ENCODE assay signal across 7 mouse cellular contexts in genomic region chr7:28014445-28014810, GRCm38 (mm10). TPM values are rescaled to one million over a fixed set of nuclear protein-coding genes. Genes with fewer than 3 reads are reported as not detected.
DNase-seq lines count a peak whose midpoint lies in the region; ATAC-seq lines count a peak whose summit lies in the region.

No protein-coding gene starts in this region.

- H3K36me3 ChIP-seq in megakaryocyte, embryonic 14.5 days (replicated peaks; ENCODE audit: low read length): peaks cover 21% of the 10 kb centered on the region
- H3K36me3 ChIP-seq in limb, embryonic 11.5 days (ENCODE audit: control insufficient read depth, insufficient read depth, low read length): no peaks in the 10 kb centered on the region
- 0 out of 2 replicates have a peak, but pooled peaks cover 3% of the 10 kb centered on the region for H3K36me3 ChIP-seq in stomach, embryonic 14.5 days (ENCODE audit: control insufficient read depth, insufficient read depth, low read length)

- no peak for ATAC-seq in megakaryocyte, adult 5-6 weeks (ENCODE audit: poor library complexity, severe bottlenecking)
- ATAC-seq in limb, embryonic 11.5 days (ENCODE audit: insufficient number of reproducible peaks, low FRiP score, low TSS enrichment, low read depth): peak; percentile 27; the same call in 1 of the 2 replicates
- peak; percentile 23; the same call in 1 of the 2 replicates for ATAC-seq in stomach, embryonic 14.5 days (ENCODE audit: insufficient number of reproducible peaks, insufficient read depth, low FRiP score, low read depth)

- H3K9ac ChIP-seq in limb, embryonic 11.5 days (ENCODE audit: low read length): peak overlapping the region; percentile 54
- peak overlapping the region; percentile 82 for H3K9ac ChIP-seq in stomach, embryonic 14.5 days (replicated peaks; ENCODE audit: low read depth, low read length)

- H3K4me2 ChIP-seq in limb, embryonic 11.5 days (ENCODE audit: low read depth, severe bottlenecking): peak overlapping the region; percentile 51
- H3K4me2 ChIP-seq in stomach, embryonic 14.5 days (replicated peaks; ENCODE audit: low read depth, low read length): peak overlapping the region; percentile 79

- peak; percentile 5 for DNase-seq in fibroblast of lung, adult 2 months (ENCODE audit: low read depth)
- no peak for DNase-seq in limb, embryonic 11.5 days (ENCODE audit: low spot score)
- no peak for DNase-seq in adrenal gland, postnatal 25 days
- no peak for DNase-seq in cerebellum, adult 18-20 months

- H3K27me3 ChIP-seq in megakaryocyte, embryonic 14.5 days (replicated peaks): peaks cover 2% of the 10 kb centered on the region
- no peaks in the 10 kb centered on the region for H3K27me3 ChIP-seq in limb, embryonic 11.5 days (ENCODE audit: control insufficient read depth, insufficient read depth, low read length)
- no peaks in the 10 kb centered on the region for H3K27me3 ChIP-seq in stomach, embryonic 14.5 days (ENCODE audit: control insufficient read depth, insufficient read depth, low read length)

- H3K4me3 ChIP-seq in megakaryocyte, embryonic 14.5 days (replicated peaks): peak overlapping the region; percentile 97
- peak overlapping the region; percentile 68 for H3K4me3 ChIP-seq in limb, embryonic 11.5 days (ENCODE audit: low read depth, low read length)
- H3K4me3 ChIP-seq in stomach, embryonic 14.5 days (ENCODE audit: low read depth, low read length): peak overlapping the region; percentile 78

- peaks cover 12% of the 10 kb centered on the region for H3K4me1 ChIP-seq in megakaryocyte, embryonic 14.5 days
- H3K4me1 ChIP-seq in limb, embryonic 11.5 days (ENCODE audit: control insufficient read depth, insufficient read depth, low read length): no peaks in the 10 kb centered on the region
- H3K4me1 ChIP-seq in stomach, embryonic 14.5 days (ENCODE audit: control insufficient read depth, insufficient read depth, low read length): peaks cover 5% of the 10 kb centered on the region; the same call in 1 of the 2 replicates

- H3K9me3 ChIP-seq in megakaryocyte, embryonic 14.5 days: peaks cover 6% of the 10 kb centered on the region
- H3K9me3 ChIP-seq in limb, embryonic 11.5 days (ENCODE audit: control insufficient read depth, low read length): no peaks in the 10 kb centered on the region
- no peaks in the 10 kb centered on the region for H3K9me3 ChIP-seq in stomach, embryonic 14.5 days (ENCODE audit: control insufficient read depth, low read depth, low read length)

- 25% methylated on average over 7 of the region's 7 CpGs for WGBS in limb, embryonic 11.5 days
- WGBS in stomach, embryonic 14.5 days: 22% methylated on average over 7 of the region's 7 CpGs

- H3K27ac ChIP-seq in limb, embryonic 11.5 days (replicated peaks; ENCODE audit: low read depth, low read length): no peak overlapping the region
- 0 out of 2 replicates have a peak overlapping the region, but pooled peaks have one; percentile 48 for H3K27ac ChIP-seq in stomach, embryonic 14.5 days (ENCODE audit: low read length)

RNA-seq across cellular contexts. Expression of gene Zfp850, which starts 0.5 kb away (rescaled TPM):
- 0.08 and 0.26 TPM in 2 replicates for polyA plus RNA-seq in megakaryocyte, embryonic 14.5 days (2012; ENCODE audit: insufficient read depth, low replicate concordance)
- 2.5 and 2.7 TPM in 2 replicates for total RNA-seq in megakaryocyte, adult 5-6 weeks (2015)
- total RNA-seq in megakaryocyte, adult 5-6 weeks (2017): 2.8 and 4.5 TPM in 2 replicates
- polyA plus RNA-seq in limb, embryonic 11.5 days (2014; fragmentation: Nextera tagmentation; extraction: Ambion mirVana): 8.6 and 9.2 TPM in 2 replicates
- 4.6 and 5.0 TPM in 2 replicates for polyA plus RNA-seq in stomach, embryonic 14.5 days (2014; fragmentation: Nextera tagmentation; extraction: Ambion mirVana)
- total RNA-seq in adrenal gland, postnatal 25 days (2021): 2.1 and 3.1 TPM in 2 replicates

RNA-seq across cellular contexts. Expression of gene Zfp780b, which starts 35.5 kb away (rescaled TPM):
- 0.16 TPM in 1 of 2 replicates, not detected in the other for polyA plus RNA-seq in megakaryocyte, embryonic 14.5 days (2012; ENCODE audit: insufficient read depth, low replicate concordance)
- 13.1 and 15.9 TPM in 2 replicates for total RNA-seq in megakaryocyte, adult 5-6 weeks (2015)
- total RNA-seq in megakaryocyte, adult 5-6 weeks (2017): 10.6 and 14.1 TPM in 2 replicates
- polyA plus RNA-seq in limb, embryonic 11.5 days (2014; fragmentation: Nextera tagmentation; extraction: Ambion mirVana): 20.2 and 20.4 TPM in 2 replicates
- 22.5 and 25.1 TPM in 2 replicates for polyA plus RNA-seq in stomach, embryonic 14.5 days (2014; fragmentation: Nextera tagmentation; extraction: Ambion mirVana)
- total RNA-seq in adrenal gland, postnatal 25 days (2021): 12.5 and 14.7 TPM in 2 replicates

RNA-seq across cellular contexts. Expression of gene Psmc4, which starts 35.5 kb away (rescaled TPM):
- 74.2 and 91.6 TPM in 2 replicates for polyA plus RNA-seq in megakaryocyte, embryonic 14.5 days (2012; ENCODE audit: insufficient read depth, low replicate concordance)
- total RNA-seq in megakaryocyte, adult 5-6 weeks (2015): 103 and 114 TPM in 2 replicates
- 107 and 110 TPM in 2 replicates for total RNA-seq in megakaryocyte, adult 5-6 weeks (2017)
- polyA plus RNA-seq in limb, embryonic 11.5 days (2014; fragmentation: Nextera tagmentation; extraction: Ambion mirVana): 411 and 438 TPM in 2 replicates
- polyA plus RNA-seq in stomach, embryonic 14.5 days (2014; fragmentation: Nextera tagmentation; extraction: Ambion mirVana): 276 and 283 TPM in 2 replicates
- 154 and 164 TPM in 2 replicates for total RNA-seq in adrenal gland, postnatal 25 days (2021)

RNA-seq across cellular contexts. Expression of gene Fcgbp, which starts 56.6 kb away (rescaled TPM):
- polyA plus RNA-seq in megakaryocyte, embryonic 14.5 days (2012; ENCODE audit: insufficient read depth, low replicate concordance): 0.04 TPM in 1 of 2 replicates, not detected in the other
- not detected in 2 replicates for total RNA-seq in megakaryocyte, adult 5-6 weeks (2015)
- not detected in 2 replicates for total RNA-seq in megakaryocyte, adult 5-6 weeks (2017)
- 0.40 and 0.41 TPM in 2 replicates for polyA plus RNA-seq in limb, embryonic 11.5 days (2014; fragmentation: Nextera tagmentation; extraction: Ambion mirVana)
- 14.4 and 19.0 TPM in 2 replicates for polyA plus RNA-seq in stomach, embryonic 14.5 days (2014; fragmentation: Nextera tagmentation; extraction: Ambion mirVana)
- not detected in 2 replicates for total RNA-seq in adrenal gland, postnatal 25 days (2021)

Comparison
In these comparisons a context has a peak if more than half of its experiments do, and no peak if none do; other contexts are left out.
1. RNA of gene Zfp780b, which starts 35.5 kb away (polyA plus RNA-seq): 22.5 to 25.1 TPM in stomach, embryonic 14.5 days and 20.2 to 20.4 TPM in limb, embryonic 11.5 days; 0.16 TPM in megakaryocyte, embryonic 14.5 days; every median in the first group is over 10 times any median in the second.
2. Peak in every context shown above with its lines, with median percentiles within 50 percentile points of each other: H3K4me3 ChIP-seq.